Mouse (Mus musculus) erythroblast, embryonic 14.5 days (primary cell): Measurements from ENCODE around the gene Ifnl3. TPM values are rescaled to one million over a fixed set of nuclear protein-coding genes. Genes with fewer than 3 reads are reported as not detected.
"Not testable (repeated sequence)": the region's sequence is repeated elsewhere in the genome, so short reads cannot be mapped to it uniquely, and the experiment has no call there.

Source experiments
- H3K27me3 ChIP-seq: 2 replicates; pipeline ENCODE4 v1.6.1; 2012; ENCODE audit warnings: inconsistent platforms; ENCODE audit not compliant: control insufficient read depth
- H3K36me3 ChIP-seq: 2 replicates; pipeline ENCODE4 v1.6.1; 2012; ENCODE audit warnings: mild to moderate bottlenecking, inconsistent platforms; ENCODE audit not compliant: control insufficient read depth
- H3K4me1 ChIP-seq: 2 replicates; pipeline ENCODE4 v1.6.1; 2012; ENCODE audit warnings: inconsistent platforms; ENCODE audit not compliant: control insufficient read depth
- H3K4me3 ChIP-seq: replicated peaks from 2 replicates; pipeline ENCODE3; 2012; ENCODE audit warnings: moderate library complexity, mild to moderate bottlenecking, inconsistent platforms
- H3K9me3 ChIP-seq: 2 replicates; pipeline ENCODE4 v1.6.1; 2012; ENCODE audit warnings: low read length, inconsistent platforms, mixed read lengths; ENCODE audit not compliant: control insufficient read depth
- GATA1 ChIP-seq: IDR thresholded peaks from 2 replicates; pipeline ENCODE4 v1.6.1; 2012; ENCODE audit warnings: low read length, inconsistent platforms, mixed read lengths
- TAL1 ChIP-seq: IDR thresholded peaks from 3 replicates; pipeline ENCODE4 v1.6.1; 2012; ENCODE audit warnings: low read length, inconsistent platforms, mixed read lengths
- polyA plus RNA-seq: library from polyadenylated mRNA; stranded (reverse); fragments of >175 nt; gene quantifications from 2 replicates; pipeline ENCODE4 v1.2.3, GENCODE M21; 2012

Ifnl3 gene
- polyA plus RNA-seq = not detected in 2 replicates

DNA sequence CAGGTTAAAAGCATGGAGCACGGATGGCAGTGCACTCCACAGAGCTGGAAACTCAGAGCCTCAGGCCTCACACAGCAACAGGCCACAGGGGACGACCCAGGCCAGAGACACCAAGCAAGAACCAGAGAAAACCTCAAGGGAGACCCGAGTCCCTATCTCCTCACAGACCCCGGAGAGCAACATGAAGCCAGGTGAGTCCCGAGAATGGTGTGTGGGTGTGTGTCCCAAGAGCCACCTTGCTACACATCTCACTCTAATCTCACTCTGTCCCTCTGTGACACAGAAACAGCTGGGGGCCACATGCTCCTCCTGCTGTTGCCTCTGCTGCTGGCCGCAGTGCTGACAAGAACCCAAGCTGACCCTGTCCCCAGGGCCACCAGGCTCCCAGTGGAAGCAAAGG is at the start of gene Ifnl3:
Ifnl3 (plus strand) TSS at position 301 of the 400 bp plus-strand sequence.
- not testable (repeated sequence) for H3K4me1 ChIP-seq, H3K27me3 ChIP-seq, H3K4me3 ChIP-seq, H3K36me3 ChIP-seq, H3K9me3 ChIP-seq

DNA sequence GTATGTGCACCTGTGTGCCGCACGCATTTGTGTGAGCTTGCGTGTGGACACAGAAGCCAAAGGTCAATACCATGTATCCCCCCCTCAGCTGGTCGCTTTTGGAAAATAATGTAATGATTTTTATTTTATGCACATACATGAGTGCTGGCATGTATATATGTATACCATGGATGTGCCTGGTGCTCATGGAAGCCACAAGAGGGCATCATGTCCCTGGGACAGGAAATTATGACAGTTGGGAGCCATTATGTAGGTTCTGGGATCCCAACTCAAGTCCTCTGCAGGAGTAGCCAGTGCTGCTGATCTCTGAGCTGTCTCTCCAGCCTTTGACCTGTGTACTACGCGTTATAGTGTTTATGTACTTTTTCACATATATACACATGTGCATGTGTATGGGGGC is 46.4 kb upstream of the Ifnl3 start:
- no peaks in the 10 kb centered on the region for H3K9me3 ChIP-seq
- H3K27me3 ChIP-seq = no peaks in the 10 kb centered on the region
- no peaks in the 10 kb centered on the region for H3K36me3 ChIP-seq
- no peak for TF ChIP-seq TAL1
- TF ChIP-seq GATA1 = no peak
- no peak overlapping the region for H3K4me3 ChIP-seq
- H3K4me1 ChIP-seq = no peaks in the 10 kb centered on the region

DNA sequence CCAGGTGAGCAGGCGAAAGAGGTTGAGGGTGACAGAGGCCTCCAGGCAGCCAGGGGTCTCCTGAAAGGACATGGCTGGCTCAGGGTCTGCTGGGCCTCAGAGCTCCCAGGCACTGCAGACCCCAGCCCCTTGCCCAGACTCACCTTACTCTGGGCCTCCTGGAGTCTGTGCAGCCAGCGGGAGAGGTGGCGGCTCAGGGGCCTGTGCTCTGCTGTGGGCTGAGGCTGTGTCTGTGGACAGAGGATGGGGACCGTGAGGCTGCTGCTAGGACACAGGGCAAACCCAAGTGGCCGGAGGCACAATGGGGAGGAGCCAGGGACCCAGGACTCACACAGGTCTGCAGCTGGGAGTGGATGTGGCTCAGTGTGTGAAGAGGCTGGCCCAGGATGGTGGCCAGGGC is 45.3 kb upstream of the Ifnl3 start:
- TF ChIP-seq GATA1 = no peak
- no peak for TF ChIP-seq TAL1
- H3K9me3 ChIP-seq = no peaks in the 10 kb centered on the region
- no peak overlapping the region for H3K4me3 ChIP-seq
- no peaks in the 10 kb centered on the region for H3K36me3 ChIP-seq
- no peaks in the 10 kb centered on the region for H3K4me1 ChIP-seq
- no peaks in the 10 kb centered on the region for H3K27me3 ChIP-seq

DNA sequence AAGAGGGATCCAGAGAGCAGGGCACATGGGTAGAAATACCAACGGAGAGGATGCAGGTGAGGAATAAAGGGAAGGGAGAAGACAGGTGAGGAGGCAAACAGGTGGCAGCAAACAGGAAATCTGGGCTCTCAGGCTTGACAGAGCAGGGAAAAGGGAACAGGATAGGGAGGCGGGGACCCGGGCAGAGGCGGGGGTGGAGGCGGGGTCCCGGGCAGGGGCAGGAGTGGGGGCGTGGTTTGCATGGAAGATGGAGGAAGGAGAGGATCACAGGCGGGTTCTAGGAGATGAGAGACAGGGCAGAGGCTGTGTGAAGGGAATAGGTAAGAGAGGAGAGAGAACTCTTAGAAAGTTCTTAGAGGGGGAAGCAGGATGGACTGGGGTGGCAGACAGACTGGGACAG is 43.8 kb upstream of the Ifnl3 start:
- H3K27me3 ChIP-seq = no peaks in the 10 kb centered on the region
- H3K4me1 ChIP-seq = no peaks in the 10 kb centered on the region
- no peaks in the 10 kb centered on the region for H3K36me3 ChIP-seq
- H3K9me3 ChIP-seq = no peaks in the 10 kb centered on the region
- TF ChIP-seq TAL1 = no peak
- TF ChIP-seq GATA1 = no peak
- no peak overlapping the region for H3K4me3 ChIP-seq

- H3K36me3 ChIP-seq = no peaks in the 10 kb centered on the region
- H3K27me3 ChIP-seq = peaks cover 6% of the 10 kb centered on the region
- no peak overlapping the region for H3K4me3 ChIP-seq
- no peaks in the 10 kb centered on the region for H3K4me1 ChIP-seq
- H3K9me3 ChIP-seq = no peaks in the 10 kb centered on the region
- TF ChIP-seq GATA1 (no peak), TAL1 (no peak)
These were observed 39.8 kb upstream of the Ifnl3 start for GRCm38 (mm10) chr7:28482854-28483253.

GRCm38 (mm10) chr7:28484192-28484591 is 38.4 kb upstream of the Ifnl3 start:
- H3K36me3 ChIP-seq = no peaks in the 10 kb centered on the region
- no peaks in the 10 kb centered on the region for H3K9me3 ChIP-seq
- TF ChIP-seq TAL1 = no peak
- TF ChIP-seq GATA1 = no peak
- no peak overlapping the region for H3K4me3 ChIP-seq
- peaks cover 11% of the 10 kb centered on the region for H3K27me3 ChIP-seq
- no peaks in the 10 kb centered on the region; the same call in none of the 2 replicates for H3K4me1 ChIP-seq

GRCm38 (mm10) chr7:28488030-28488491 is 34.6 kb upstream of the Ifnl3 start:
- TF ChIP-seq TAL1 (no peak), GATA1 (no peak)
- Histone ChIP-seq H3K4me3 (no peak overlapping the region), H3K9me3 (no peaks in the 10 kb centered on the region)

DNA sequence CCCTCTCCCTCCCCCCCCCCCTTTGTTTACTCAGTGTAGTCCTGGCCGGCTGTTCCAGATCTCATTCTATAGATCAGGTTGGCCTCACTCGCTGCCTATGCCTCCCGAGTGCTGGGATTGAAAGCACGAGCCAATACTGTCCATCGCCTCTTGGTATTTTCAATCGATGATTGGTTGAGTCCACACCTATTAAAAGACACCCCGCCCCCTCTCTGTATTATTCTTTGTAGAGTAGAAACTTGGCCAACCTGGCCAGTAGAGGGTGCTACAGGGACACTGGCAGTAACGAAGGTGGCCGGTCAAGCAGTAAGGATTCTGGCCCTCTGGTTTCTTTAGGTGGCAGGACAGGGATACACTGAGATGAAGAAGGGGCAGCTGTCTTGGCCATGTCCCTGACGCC is 32.2 kb upstream of the Ifnl3 start:
- no peak for TF ChIP-seq GATA1
- TF ChIP-seq TAL1 = no peak
- no peak overlapping the region for H3K4me3 ChIP-seq
- no peaks in the 10 kb centered on the region for H3K9me3 ChIP-seq
- peaks cover 11% of the 10 kb centered on the region for H3K27me3 ChIP-seq
- H3K36me3 ChIP-seq = no peaks in the 10 kb centered on the region
- H3K4me1 ChIP-seq = peaks cover 6% of the 10 kb centered on the region

More at GRCm38 (mm10) chr7:28488030-28488491, 34.6 kb upstream of the Ifnl3 start:
- Histone ChIP-seq H3K4me1 (peaks cover 6% of the 10 kb centered on the region), H3K27me3 (peaks cover 11% of the 10 kb centered on the region), H3K36me3 (no peaks in the 10 kb centered on the region)

GRCm38 (mm10) chr7:28490903-28491302 is 31.7 kb upstream of the Ifnl3 start:
- H3K27me3 ChIP-seq = peaks cover 11% of the 10 kb centered on the region
- H3K4me1 ChIP-seq = peaks cover 6% of the 10 kb centered on the region
- H3K36me3 ChIP-seq = no peaks in the 10 kb centered on the region
- TF ChIP-seq GATA1 (no peak), TAL1 (no peak)
- no peak overlapping the region for H3K4me3 ChIP-seq
- no peaks in the 10 kb centered on the region for H3K9me3 ChIP-seq

DNA sequence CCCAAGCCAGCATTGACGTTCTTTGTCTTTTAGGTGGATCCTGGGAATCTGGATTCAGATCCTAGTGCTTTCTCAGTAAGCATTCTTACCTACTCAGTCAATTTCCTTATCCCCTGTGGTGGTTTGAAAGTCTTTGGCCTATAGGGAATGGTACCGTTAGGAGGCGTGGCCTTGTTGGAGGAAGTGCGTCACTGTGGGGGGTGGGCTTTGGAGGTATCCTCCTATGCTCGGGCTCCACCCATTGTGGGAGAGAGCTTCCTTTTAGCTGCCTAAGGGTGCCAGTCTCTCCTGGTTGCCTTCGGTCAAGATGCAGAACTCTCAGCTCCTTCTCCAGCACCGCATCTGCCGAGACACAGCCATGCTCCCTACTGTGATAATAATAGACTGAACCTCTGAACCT is 30.3 kb upstream of the Ifnl3 start:
- no peak overlapping the region for H3K4me3 ChIP-seq
- H3K27me3 ChIP-seq = peaks cover 10% of the 10 kb centered on the region
- H3K9me3 ChIP-seq = no peaks in the 10 kb centered on the region
- TF ChIP-seq TAL1 = no peak
- TF ChIP-seq GATA1 = no peak
- no peaks in the 10 kb centered on the region for H3K36me3 ChIP-seq
- peaks cover 6% of the 10 kb centered on the region for H3K4me1 ChIP-seq
